Mouse (Mus musculus) forebrain, embryonic 16.5 days (tissue): Measurements from ENCODE around the gene Defb47. TPM values are rescaled to one million over a fixed set of nuclear protein-coding genes. Genes with fewer than 3 reads are reported as not detected.

ENCODE experiments used
- polyA plus RNA-seq: library from polyadenylated mRNA; unstranded; fragments of >200 nt; fragmentation: Nextera tagmentation; extraction: Ambion mirVana; gene quantifications from 2 replicates; pipeline ENCODE4 v1.2.1, GENCODE M21; 2015

Defb47 gene
- polyA plus RNA-seq, 1 experiment from 2014 or later: not detected

Other genes starting within 250 kb of the Defb47 start
- gene Ints6, start 236.9 kb upstream of the Defb47 start, polyA plus RNA-seq: 18.4 and 22.6 TPM in 2 replicates
- gene Wdfy2, start 160.4 kb upstream of the Defb47 start, polyA plus RNA-seq: 8.9 and 11.0 TPM in 2 replicates
- not detected in 2 replicates for gene Defb48, start 13.6 kb upstream of the Defb47 start, polyA plus RNA-seq
- gene Defb43, start 13.7 kb downstream of the Defb47 start, polyA plus RNA-seq: not detected in 2 replicates
- 0.28 and 0.34 TPM in 2 replicates for gene Defb42, start 48.9 kb downstream of the Defb47 start, polyA plus RNA-seq
- not detected in 2 replicates for gene Defb30, start 51.9 kb downstream of the Defb47 start, polyA plus RNA-seq